In genomic region chr19:41850719-41851543, GRCm38 (mm10) we compare ENCODE assay signal across 9 mouse cellular contexts. TPM values are rescaled to one million over a fixed set of nuclear protein-coding genes. Genes with fewer than 3 reads are reported as not detected.
DNase-seq lines count a peak whose midpoint lies in the region; ATAC-seq and TF ChIP-seq lines count a peak whose summit lies in the region.
"Had no signal": no experiment of that assay in that cellular context is flagged by ENCODE, and none has a peak within 500 bp of the region (broad histone marks: within the 10 kb centered on the region; RNA-seq: fewer than 3 reads in every experiment).

No protein-coding gene starts in this region.

- no peaks in the 10 kb centered on the region for H3K4me1 ChIP-seq in kidney, adult 2 months (ENCODE audit: control insufficient read depth, insufficient read depth, low read length)
- no peaks in the 10 kb centered on the region for H3K4me1 ChIP-seq in embryonic facial prominence, embryonic 11.5 days (ENCODE audit: control insufficient read depth, insufficient read depth, low read length)
- H3K4me1 ChIP-seq in limb, embryonic 10.5 days: peaks cover 34% of the 10 kb centered on the region
- H3K4me1 ChIP-seq in olfactory bulb, adult 2 months (ENCODE audit: control insufficient read depth, insufficient read depth, low read length): peaks cover 10% of the 10 kb centered on the region

- H3K4me2 ChIP-seq in embryonic facial prominence, embryonic 11.5 days (ENCODE audit: low read depth, low read length): no peak overlapping the region; the same call in 1 of the 2 replicates

- no peaks in the 10 kb centered on the region for H3K9me3 ChIP-seq in embryonic facial prominence, embryonic 11.5 days (replicated peaks; ENCODE audit: control insufficient read depth, low read length)
- no peaks in the 10 kb centered on the region for H3K9me3 ChIP-seq in limb, embryonic 10.5 days (replicated peaks)

- no peak for TF ChIP-seq POLR2A in kidney, adult 2 months (IDR thresholded peaks at IDR 0.05; ENCODE audit: low read depth, low read length)
- TF ChIP-seq POLR2A in olfactory bulb, adult 2 months (IDR thresholded peaks at IDR 0.05; ENCODE audit: insufficient read depth, low read depth, low read length): no peak

- DNase-seq in kidney, postnatal 14 days: peak; percentile 9
- no peak for DNase-seq in kidney, adult 2 months
- DNase-seq in embryonic facial prominence, embryonic 11.5 days (ENCODE audit: low spot score): peak; percentile 38
- no peak for DNase-seq in limb, embryonic 10.5 days (ENCODE audit: low spot score)
- DNase-seq in layer of hippocampus, adult 11-12 months (ENCODE audit: low spot score): no peak
- DNase-seq in cerebellum, postnatal 25 days: no peak
- DNase-seq in lung, postnatal 10 days: no peak
- DNase-seq: cerebellum, adult 2 months had no signal

- WGBS in kidney, adult 2 months: 29% methylated on average over 14 of the region's 14 CpGs
- 21% methylated on average over 14 of the region's 14 CpGs for whole genome bisulfite sequencing in embryonic facial prominence, embryonic 11.5 days
- 38% methylated on average over 14 of the region's 14 CpGs for WGBS in limb, embryonic 10.5 days
- 18% methylated on average over 14 of the region's 14 CpGs for WGBS in olfactory bulb, adult 2 months

- no peaks in the 10 kb centered on the region for H3K27me3 ChIP-seq in kidney, adult 2 months (replicated peaks; ENCODE audit: control insufficient read depth, insufficient read depth, low read length)
- no peaks in the 10 kb centered on the region for H3K27me3 ChIP-seq in embryonic facial prominence, embryonic 11.5 days (ENCODE audit: control insufficient read depth, insufficient read depth, low read length)
- peaks cover 10% of the 10 kb centered on the region for H3K27me3 ChIP-seq in limb, embryonic 10.5 days (ENCODE audit: low read depth, poor library complexity, severe bottlenecking)

- H3K27ac ChIP-seq in kidney, adult 2 months (ENCODE audit: insufficient read depth, low read depth, low read length): no peak overlapping the region
- H3K27ac ChIP-seq in embryonic facial prominence, embryonic 11.5 days (replicated peaks; ENCODE audit: low read depth, low read length): peak overlapping the region; percentile 17; the same call in 1 of the 2 replicates
- peak overlapping the region; percentile 66 for H3K27ac ChIP-seq in limb, embryonic 10.5 days
- peak overlapping the region; percentile 59 for H3K27ac ChIP-seq in olfactory bulb, adult 2 months (ENCODE audit: insufficient read depth, low read depth, low read length)

- H3K9ac ChIP-seq in embryonic facial prominence, embryonic 11.5 days (replicated peaks; ENCODE audit: low read length): peak overlapping the region; percentile 6; the same call in 1 of the 2 replicates

- H3K36me3 ChIP-seq in kidney, adult 2 months (ENCODE audit: control insufficient read depth, insufficient read depth, low read length): no peaks in the 10 kb centered on the region
- no peaks in the 10 kb centered on the region for H3K36me3 ChIP-seq in embryonic facial prominence, embryonic 11.5 days (replicated peaks; ENCODE audit: control insufficient read depth, insufficient read depth, low read depth, low read length)
- H3K36me3 ChIP-seq in limb, embryonic 10.5 days: no peaks in the 10 kb centered on the region

- ATAC-seq in embryonic facial prominence, embryonic 11.5 days (replicated peaks; ENCODE audit: insufficient number of reproducible peaks, low FRiP score, low TSS enrichment, low read depth): no peak

- H3K4me3 ChIP-seq in kidney, adult 2 months (ENCODE audit: insufficient read depth, low read depth, low read length): no peak overlapping the region
- H3K4me3 ChIP-seq in embryonic facial prominence, embryonic 11.5 days (ENCODE audit: low read depth, low read length): no peak overlapping the region
- H3K4me3 ChIP-seq in limb, embryonic 10.5 days: no peak overlapping the region
- no peak overlapping the region for H3K4me3 ChIP-seq in olfactory bulb, adult 2 months (ENCODE audit: insufficient read depth, low read depth, low read length)

- TF ChIP-seq CTCF in kidney, adult 2 months (conservative IDR thresholded peaks at IDR 0.05; ENCODE audit: insufficient read depth, insufficient read length, low read depth, low read length): no peak
- no peak for TF ChIP-seq CTCF in olfactory bulb, adult 2 months (IDR thresholded peaks at IDR 0.05; ENCODE audit: insufficient read depth, low read depth, low read length)

RNA-seq across cellular contexts. Expression of gene Frat2, which starts 3.0 kb away (rescaled TPM):
- 1.4 TPM in 2 replicates for polyA plus RNA-seq in kidney, adult 2 months (2012; rRNA removed)
- 5.1 and 5.3 TPM in 2 replicates for polyA plus RNA-seq in embryonic facial prominence, embryonic 11.5 days (2014; fragmentation: Nextera tagmentation; extraction: Ambion mirVana)
- 1.9 and 3.0 TPM in 2 replicates for polyA plus RNA-seq in limb, embryonic 10.5 days (2016; fragmentation: Nextera tagmentation; extraction: Ambion mirVana)
- not detected in 2 replicates for polyA plus RNA-seq in olfactory bulb, adult 2 months (2012; ENCODE audit: insufficient read depth, insufficient read length, low replicate concordance, missing spikeins)

RNA-seq across cellular contexts. Expression of gene Frat1, which starts 21.2 kb away (rescaled TPM):
- polyA plus RNA-seq in kidney, adult 2 months (2012; rRNA removed): 1.3 and 1.6 TPM in 2 replicates
- polyA plus RNA-seq in embryonic facial prominence, embryonic 11.5 days (2014; fragmentation: Nextera tagmentation; extraction: Ambion mirVana): 7.9 and 8.7 TPM in 2 replicates
- polyA plus RNA-seq in limb, embryonic 10.5 days (2016; fragmentation: Nextera tagmentation; extraction: Ambion mirVana): 4.3 and 4.9 TPM in 2 replicates
- polyA plus RNA-seq in olfactory bulb, adult 2 months (2012; ENCODE audit: insufficient read depth, insufficient read length, low replicate concordance, missing spikeins): not detected in 2 replicates

RNA-seq across cellular contexts. Expression of gene Rrp12, which starts 45.0 kb away (rescaled TPM):
- 3.6 and 4.0 TPM in 2 replicates for polyA plus RNA-seq in kidney, adult 2 months (2012; rRNA removed)
- 14.0 and 14.5 TPM in 2 replicates for polyA plus RNA-seq in embryonic facial prominence, embryonic 11.5 days (2014; fragmentation: Nextera tagmentation; extraction: Ambion mirVana)
- polyA plus RNA-seq in limb, embryonic 10.5 days (2016; fragmentation: Nextera tagmentation; extraction: Ambion mirVana): 31.9 and 39.8 TPM in 2 replicates
- polyA plus RNA-seq in olfactory bulb, adult 2 months (2012; ENCODE audit: insufficient read depth, insufficient read length, low replicate concordance, missing spikeins): not detected in 2 replicates

RNA-seq across cellular contexts. Expression of gene Arhgap19, which starts 49.1 kb away (rescaled TPM):
- polyA plus RNA-seq in kidney, adult 2 months (2012; rRNA removed): 1.0 and 1.3 TPM in 2 replicates
- polyA plus RNA-seq in embryonic facial prominence, embryonic 11.5 days (2014; fragmentation: Nextera tagmentation; extraction: Ambion mirVana): 47.6 and 48.1 TPM in 2 replicates
- polyA plus RNA-seq in limb, embryonic 10.5 days (2016; fragmentation: Nextera tagmentation; extraction: Ambion mirVana): 45.7 and 47.1 TPM in 2 replicates
- polyA plus RNA-seq in olfactory bulb, adult 2 months (2012; ENCODE audit: insufficient read depth, insufficient read length, low replicate concordance, missing spikeins): not detected in 2 replicates

Comparison
In these comparisons a context has a peak if more than half of its experiments do, and no peak if none do; other contexts are left out.
1. DNase-seq: peak in kidney, postnatal 14 days (single experiment) and embryonic facial prominence, embryonic 11.5 days (single experiment); none in kidney, adult 2 months (single experiment), limb, embryonic 10.5 days (single experiment), layer of hippocampus, adult 11-12 months (single experiment), cerebellum, postnatal 25 days (0 of 2) and lung, postnatal 10 days (single experiment).